Mouse (Mus musculus): Measurements from ENCODE around the gene Znhit1.

DNA sequence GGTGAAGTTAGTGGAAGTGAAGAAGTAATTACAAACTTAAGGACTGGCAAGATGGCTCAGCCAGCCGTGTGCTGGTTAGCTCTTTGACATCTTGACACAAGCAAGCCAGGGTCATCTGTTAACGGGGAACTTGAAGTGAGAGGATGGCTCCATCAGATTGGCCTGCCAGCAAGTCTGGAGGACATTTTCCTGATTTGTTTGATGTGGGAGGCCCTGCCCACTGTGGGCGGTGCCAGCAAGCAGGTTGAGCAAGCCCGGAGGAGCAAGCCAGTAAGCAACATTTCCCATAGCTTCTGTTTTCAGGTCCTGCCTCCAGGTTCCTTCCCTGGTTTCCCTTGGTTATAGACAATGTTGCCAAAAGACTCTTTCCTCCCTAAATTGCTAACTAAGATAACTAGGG is 32.2 kb downstream of the Znhit1 start:
- no peak for TF ChIP-seq POLR2A (IDR thresholded peaks at IDR 0.05; ENCODE audit: insufficient read depth, low read depth, low read length)
- TF ChIP-seq EP300 (IDR thresholded peaks at IDR 0.05; ENCODE audit: insufficient read depth, low read depth, low read length): no peak

Measured in heart, adult 2 months (tissue).